Mouse (Mus musculus) kidney, adult 2 months (tissue): ENCODE data around the gene Pdzd2. TPM values are rescaled to one million over a fixed set of nuclear protein-coding genes. Genes with fewer than 3 reads are reported as not detected.

Experiments
- DNase-seq: peaks from one replicate; pipeline ENCODE4 v3.0.0; 2021
- H3K27ac ChIP-seq: fragments of 200-500 bp; 2 replicates; pipeline ENCODE4 v1.5.1; 2012; ENCODE audit warnings: low read depth, low read length, control low read depth, inconsistent platforms; ENCODE audit not compliant: insufficient read depth
- H3K27me3 ChIP-seq: fragments of 200-500 bp; replicated peaks from 2 replicates; pipeline ENCODE4 v1.6.1; 2012; ENCODE audit warnings: mild to moderate bottlenecking, moderate library complexity, low read length, inconsistent platforms; ENCODE audit not compliant: control insufficient read depth, insufficient read depth
- H3K36me3 ChIP-seq: fragments of 200-500 bp; 2 replicates; pipeline ENCODE4 v1.6.1; 2012; ENCODE audit warnings: mild to moderate bottlenecking, moderate library complexity, low read length, inconsistent platforms; ENCODE audit not compliant: control insufficient read depth, insufficient read depth
- H3K4me1 ChIP-seq: fragments of 200-500 bp; 2 replicates; pipeline ENCODE4 v1.6.1; 2011; ENCODE audit warnings: low read length; ENCODE audit not compliant: control insufficient read depth, insufficient read depth
- H3K4me3 ChIP-seq: fragments of 200-500 bp; 2 replicates; pipeline ENCODE4 v1.5.1; 2011; ENCODE audit warnings: mild to moderate bottlenecking, low read depth, low read length, control low read depth; ENCODE audit not compliant: insufficient read depth
- CTCF ChIP-seq: fragments of 200-500 bp; conservative IDR thresholded peaks from 2 replicates; pipeline ENCODE4 v1.5.1; 2011; ENCODE audit warnings: low read depth, mild to moderate bottlenecking, control low read depth, low read length, moderate library complexity, mixed read lengths; ENCODE audit not compliant: insufficient read depth, insufficient read length
- POLR2A ChIP-seq: fragments of 200-500 bp; IDR thresholded peaks from one replicate; pipeline ENCODE4 v1.6.1; 2011; ENCODE audit warnings: low read depth, low read length, control low read depth
- WGBS: fragments of 180-500 bp; shearing (Covaris S2); methylation state at CpG from one replicate; pipeline ENCODE4 v1.1.7; 2018; 5-methylcytosine and 5-hydroxymethylcytosine counted together
- polyA plus RNA-seq: library from polyadenylated mRNA; depleted of rRNA; stranded (reverse); fragments of >200 nt; gene quantifications from 2 replicates; pipeline ENCODE4 v1.2.3, GENCODE M21; 2012

The Pdzd2 gene
- polyA plus RNA-seq, 1 experiment = 16.5 TPM

DNA sequence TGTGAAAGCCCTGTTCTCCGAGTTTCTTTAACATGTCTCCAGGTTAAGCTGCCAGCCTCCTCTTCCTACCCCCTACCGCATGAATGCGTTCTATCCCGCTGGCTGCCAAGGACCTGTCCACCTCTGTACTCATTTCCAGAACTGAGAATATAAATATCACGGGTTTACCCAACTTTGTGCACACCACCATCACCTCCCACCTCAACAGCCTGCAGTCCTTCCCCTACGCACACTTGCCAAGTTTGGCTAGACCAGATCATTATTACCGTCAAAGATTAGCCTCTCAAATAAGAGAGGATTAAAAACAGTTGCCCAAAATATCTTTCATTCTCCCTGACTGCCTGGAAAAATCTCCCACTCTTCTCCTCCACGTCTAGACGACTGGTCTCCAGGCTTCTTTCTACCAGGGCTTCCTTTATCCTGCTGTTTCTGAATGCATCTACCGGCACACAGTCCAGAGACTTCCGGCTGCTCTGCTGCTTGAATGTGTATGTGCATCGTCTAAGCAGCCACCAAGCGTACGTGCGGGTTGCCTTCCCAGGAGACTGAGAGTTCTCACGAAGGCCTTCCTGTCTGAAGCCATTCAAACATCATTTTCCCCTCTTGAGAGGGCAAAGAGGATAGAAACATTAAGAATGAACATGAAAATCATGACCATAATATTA lies 324.1 kb downstream of the Pdzd2 start:
- no peaks in the 10 kb centered on the region for H3K36me3 ChIP-seq
- H3K4me3 ChIP-seq = no peak overlapping the region
- DNase-seq = no peak
- no peak for TF ChIP-seq POLR2A
- no peak for TF ChIP-seq CTCF
- peaks cover 13% of the 10 kb centered on the region; the same call in 1 of the 2 replicates for H3K4me1 ChIP-seq
- H3K27ac ChIP-seq = no peak overlapping the region
- no peaks in the 10 kb centered on the region for H3K27me3 ChIP-seq
- 88% methylated on average over 16 of the region's 16 CpGs for WGBS

DNA sequence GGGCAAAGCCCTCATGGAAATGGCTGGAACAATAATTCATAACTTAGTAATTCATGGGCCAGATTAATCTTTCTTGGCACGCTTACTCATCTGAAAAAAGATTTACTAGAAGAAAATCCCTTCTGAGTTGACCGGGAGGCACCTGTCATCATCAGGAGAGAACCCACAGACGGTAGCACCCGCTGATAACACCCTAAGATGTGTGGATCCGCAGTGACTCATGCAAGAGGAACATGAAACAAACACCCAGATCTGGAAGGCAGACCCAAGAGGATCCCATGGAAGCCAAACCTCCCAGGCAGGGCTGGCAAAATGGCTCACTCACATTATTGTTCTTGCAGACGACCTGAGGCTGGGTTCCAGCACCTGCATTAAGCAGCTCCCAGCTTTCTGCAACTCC lies 325.0 kb downstream of the Pdzd2 start:
- no peak for DNase-seq
- H3K36me3 ChIP-seq = no peaks in the 10 kb centered on the region
- peaks cover 13% of the 10 kb centered on the region; the same call in 1 of the 2 replicates for H3K4me1 ChIP-seq
- no peak overlapping the region for H3K4me3 ChIP-seq
- TF ChIP-seq CTCF (no peak), POLR2A (no peak)
- H3K27ac ChIP-seq = no peak overlapping the region
- WGBS = 82% methylated on average over 6 of the region's 6 CpGs
- H3K27me3 ChIP-seq = no peaks in the 10 kb centered on the region

DNA sequence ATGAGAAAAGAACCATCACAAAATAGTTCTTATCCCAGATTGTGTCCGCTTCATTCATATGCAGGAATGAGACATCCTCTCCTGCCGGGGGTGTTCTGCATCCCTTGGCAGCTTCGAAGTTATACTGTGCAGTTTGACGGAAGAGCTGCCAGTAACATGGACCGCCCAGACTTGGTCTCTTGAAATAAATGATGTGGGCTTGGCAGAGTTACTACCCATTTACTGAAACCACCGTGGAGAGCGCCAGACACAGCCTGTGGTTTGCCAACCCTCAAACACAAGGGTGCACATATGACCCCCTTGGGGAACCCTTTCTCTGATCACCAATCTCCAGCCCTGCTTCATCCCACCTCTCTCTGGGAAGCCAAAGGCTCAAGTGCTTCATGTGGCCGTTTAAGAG lies 331.5 kb downstream of the Pdzd2 start:
- TF ChIP-seq CTCF = no peak
- no peak for TF ChIP-seq POLR2A
- no peaks in the 10 kb centered on the region for H3K4me1 ChIP-seq
- H3K27ac ChIP-seq = no peak overlapping the region
- H3K36me3 ChIP-seq = peaks cover 2% of the 10 kb centered on the region; the same call in 1 of the 2 replicates
- H3K27me3 ChIP-seq = no peaks in the 10 kb centered on the region
- WGBS = 85% methylated on average over 8 of the region's 8 CpGs
- DNase-seq = no peak
- H3K4me3 ChIP-seq = no peak overlapping the region

DNA sequence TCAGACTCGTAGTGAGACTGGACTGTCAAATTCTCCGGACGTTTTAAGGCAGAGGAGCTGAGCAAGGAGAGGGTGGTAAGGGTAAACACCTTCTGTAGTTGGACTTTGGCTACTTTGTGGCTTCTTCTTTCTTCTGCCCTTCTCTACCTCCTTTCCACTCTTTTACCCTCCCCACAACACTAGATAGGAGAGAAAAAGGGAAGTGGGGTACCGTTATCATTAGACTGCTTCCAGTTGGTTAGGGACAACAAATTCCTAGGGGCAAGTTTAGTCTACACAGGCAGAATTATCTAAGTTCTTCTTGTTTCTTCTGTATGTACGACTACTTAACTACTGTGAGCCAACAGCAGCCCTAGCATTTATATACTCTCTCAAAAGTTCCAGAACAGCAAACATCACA lies 334.1 kb downstream of the Pdzd2 start:
- no peak overlapping the region for H3K4me3 ChIP-seq
- no peak for DNase-seq
- peaks cover 3% of the 10 kb centered on the region for H3K36me3 ChIP-seq
- H3K27ac ChIP-seq = no peak overlapping the region
- no peaks in the 10 kb centered on the region for H3K27me3 ChIP-seq
- no peaks in the 10 kb centered on the region for H3K4me1 ChIP-seq
- 84% methylated on average over 5 of the region's 5 CpGs for WGBS
- TF ChIP-seq POLR2A = no peak
- TF ChIP-seq CTCF = no peak

DNA sequence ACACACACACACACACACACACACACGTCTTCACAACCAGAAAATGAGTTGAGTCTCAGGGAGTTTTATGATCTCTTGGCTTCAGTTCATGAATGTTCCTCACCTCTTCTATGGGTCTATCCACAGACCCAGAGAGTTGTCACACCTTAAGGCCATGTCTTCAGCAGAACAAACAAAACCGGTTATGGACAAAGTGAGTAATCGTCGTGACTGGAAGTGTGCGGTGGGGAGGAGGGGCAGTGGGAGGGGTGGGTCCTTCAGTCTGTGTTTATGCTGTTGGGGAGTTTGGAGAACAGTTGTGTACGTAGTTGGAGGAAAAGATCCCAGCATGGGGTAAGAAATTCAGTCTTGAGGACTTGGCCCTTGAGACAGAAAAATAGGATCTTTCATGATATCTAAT lies 342.7 kb downstream of the Pdzd2 start:
- no peaks in the 10 kb centered on the region for H3K4me1 ChIP-seq
- 73% methylated on average over 6 of the region's 6 CpGs for WGBS
- DNase-seq = no peak
- H3K27me3 ChIP-seq = no peaks in the 10 kb centered on the region
- no peak overlapping the region for H3K27ac ChIP-seq
- peaks cover 3% of the 10 kb centered on the region for H3K36me3 ChIP-seq
- TF ChIP-seq CTCF (no peak), POLR2A (no peak)
- H3K4me3 ChIP-seq = no peak overlapping the region

DNA sequence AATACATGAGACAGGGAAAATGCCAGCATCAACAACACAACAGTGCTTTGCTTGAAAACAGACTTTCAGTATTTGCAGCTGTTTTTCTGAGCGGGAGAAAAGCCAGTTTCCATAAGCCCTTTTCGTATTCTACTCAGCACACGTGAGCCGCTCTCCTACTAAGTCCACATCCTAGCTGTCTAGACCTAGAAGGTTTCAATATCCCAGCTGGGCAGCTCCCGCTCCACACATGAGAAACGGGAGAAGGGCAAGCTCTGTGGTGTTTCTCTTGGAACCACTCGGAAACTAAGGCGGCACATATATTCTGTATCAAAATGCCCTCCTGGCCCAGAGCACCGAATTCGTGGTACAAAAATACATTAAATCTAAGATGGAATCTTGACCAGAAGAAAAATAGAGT lies 345.0 kb downstream of the Pdzd2 start:
- no peak for TF ChIP-seq POLR2A
- TF ChIP-seq CTCF = no peak
- no peaks in the 10 kb centered on the region for H3K27me3 ChIP-seq
- H3K4me3 ChIP-seq = no peak overlapping the region
- H3K27ac ChIP-seq = no peak overlapping the region
- no peak for DNase-seq
- H3K36me3 ChIP-seq = peaks cover 1% of the 10 kb centered on the region; the same call in 1 of the 2 replicates
- 79% methylated on average over 10 of the region's 10 CpGs for WGBS
- no peaks in the 10 kb centered on the region for H3K4me1 ChIP-seq

DNA sequence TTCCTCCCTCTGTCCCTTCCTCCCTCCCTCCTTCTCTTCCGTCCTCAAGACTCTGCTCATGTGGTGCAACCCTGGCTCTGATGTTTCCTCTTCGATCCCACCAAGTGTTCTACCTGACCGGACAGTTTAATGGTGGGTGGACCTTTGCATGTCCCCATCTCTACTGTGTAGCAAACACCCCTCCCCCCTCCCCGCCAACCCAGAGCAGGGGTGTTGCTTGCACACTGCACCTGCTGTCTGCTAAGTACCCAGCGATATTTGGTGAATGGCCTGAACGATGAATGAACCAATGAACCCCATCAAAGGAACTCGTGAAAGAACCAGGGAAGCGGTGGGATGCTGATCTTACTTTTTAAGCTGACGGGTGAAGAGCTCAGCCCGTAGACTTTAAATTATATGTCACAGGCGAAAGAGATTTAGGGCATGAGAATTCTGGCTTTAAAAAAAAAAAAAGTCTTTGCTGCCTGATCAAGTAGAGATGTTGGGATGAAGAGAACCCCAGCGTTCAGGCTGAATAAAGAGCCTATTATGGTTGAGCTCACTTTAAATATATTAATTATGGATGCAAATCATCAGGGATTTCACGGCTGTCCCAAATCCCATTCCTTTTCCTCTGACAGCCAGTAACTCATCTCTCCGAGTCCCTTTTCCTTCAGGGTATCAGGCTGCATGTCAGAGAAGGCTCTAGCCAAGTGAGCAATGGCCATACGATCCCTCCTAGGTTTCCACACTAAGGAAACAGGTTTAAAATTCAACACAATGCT lies 350.8 kb downstream of the Pdzd2 start:
- H3K4me1 ChIP-seq = no peaks in the 10 kb centered on the region
- 68% methylated on average over 15 of the region's 15 CpGs for WGBS
- no peak for TF ChIP-seq POLR2A
- TF ChIP-seq CTCF = no peak
- H3K27ac ChIP-seq = no peak overlapping the region
- no peaks in the 10 kb centered on the region for H3K27me3 ChIP-seq
- no peak overlapping the region for H3K4me3 ChIP-seq
- H3K36me3 ChIP-seq = no peaks in the 10 kb centered on the region
- DNase-seq = no peak
